Mouse (Mus musculus) gastrocnemius, postnatal 25 days (tissue): ENCODE data around the gene Map3k1. TPM values are rescaled to one million over a fixed set of nuclear protein-coding genes. Genes with fewer than 3 reads are reported as not detected.

Experiments used
- DNase-seq: peaks from one replicate; pipeline ENCODE4 v3.0.0; 2022
- total RNA-seq, 2 experiments: library from RNA; stranded (reverse); gene quantifications; 1 replicate in 1 of 2; 2 replicates in 1 of 2; pipeline ENCODE4 v1.2.3; 2021

Map3k1 gene
- total RNA-seq, 2 experiments from 2014 or later = 8.0 to 9.3 TPM

GRCm38 (mm10) chr13:111789420-111790065 lies 19.2 kb downstream of the Map3k1 start:
- no peak for DNase-seq

GRCm38 (mm10) chr13:111788882-111789281 lies 19.9 kb downstream of the Map3k1 start:
- DNase-seq = no peak

GRCm38 (mm10) chr13:111787857-111788619 lies 20.8 kb downstream of the Map3k1 start:
- peak; percentile 61 for DNase-seq

- DNase-seq = no peak
These were observed 22.2 kb downstream of the Map3k1 start for GRCm38 (mm10) chr13:111786584-111786983.

GRCm38 (mm10) chr13:111783451-111783850 lies 25.3 kb downstream of the Map3k1 start:
- no peak for DNase-seq

GRCm38 (mm10) chr13:111779471-111779870 lies 29.3 kb downstream of the Map3k1 start:
- no peak for DNase-seq

GRCm38 (mm10) chr13:111778606-111779005 lies 30.2 kb downstream of the Map3k1 start:
- no peak for DNase-seq

GRCm38 (mm10) chr13:111777865-111778264 lies 30.9 kb downstream of the Map3k1 start:
- DNase-seq = no peak

GRCm38 (mm10) chr13:111777179-111777578 lies 31.6 kb downstream of the Map3k1 start:
- no peak for DNase-seq

- DNase-seq = no peak
These were observed 36.7 kb downstream of the Map3k1 start for GRCm38 (mm10) chr13:111772075-111772474.

- DNase-seq = no peak
These were observed 37.6 kb downstream of the Map3k1 start for GRCm38 (mm10) chr13:111771232-111771631.

- no peak for DNase-seq
These were observed 38.0 kb downstream of the Map3k1 start for GRCm38 (mm10) chr13:111770776-111771175.

GRCm38 (mm10) chr13:111762526-111762925 lies 46.3 kb downstream of the Map3k1 start:
- DNase-seq = no peak

- DNase-seq = no peak
These were observed 51.8 kb downstream of the Map3k1 start for GRCm38 (mm10) chr13:111756986-111757385.

GRCm38 (mm10) chr13:111755937-111756336 lies 52.9 kb downstream of the Map3k1 start:
- DNase-seq = no peak

GRCm38 (mm10) chr13:111755377-111755776 lies 53.4 kb downstream of the Map3k1 start:
- DNase-seq = no peak

GRCm38 (mm10) chr13:111753321-111753720 lies 55.5 kb downstream of the Map3k1 start:
- DNase-seq = no peak

- DNase-seq = no peak
These were observed 60.3 kb downstream of the Map3k1 start for GRCm38 (mm10) chr13:111748301-111749062.

- no peak for DNase-seq
These were observed 62.0 kb downstream of the Map3k1 start for GRCm38 (mm10) chr13:111746831-111747230.

GRCm38 (mm10) chr13:111745216-111745615 lies 63.6 kb downstream of the Map3k1 start:
- no peak for DNase-seq

- peak; percentile 3 for DNase-seq
These were observed 64.4 kb downstream of the Map3k1 start for GRCm38 (mm10) chr13:111744233-111745000.

- no peak for DNase-seq
These were observed 66.7 kb downstream of the Map3k1 start for GRCm38 (mm10) chr13:111741991-111742615.
